Mouse (Mus musculus): Measurements from ENCODE around the gene Ltbp1. TPM values are rescaled to one million over a fixed set of nuclear protein-coding genes. Genes with fewer than 3 reads are reported as not detected.

The Ltbp1 gene
- polyA plus RNA-seq, 1 experiment from 2014 or later, result 8.5 TPM

GRCm38 (mm10) chr17:75107412-75107811, 102.0 kb downstream of the Ltbp1 start:
- Histone ChIP-seq H3K27ac (replicated peaks) (no peak overlapping the region), H3K4me1 (peaks cover 7% of the 10 kb centered on the region; the same call in 1 of the 2 replicates), H3K36me3 (replicated peaks) (no peaks in the 10 kb centered on the region), H3K4me3 (no peak overlapping the region), H3K9me3 (no peaks in the 10 kb centered on the region), H3K27me3 (replicated peaks; ENCODE audit: low read depth, poor library complexity, severe bottlenecking) (no peaks in the 10 kb centered on the region)
- DNase-seq (ENCODE audit: low spot score), result no peak
- 83% methylated on average over 7 of the region's 7 CpGs for WGBS

- Histone ChIP-seq H3K27ac (replicated peaks) (no peak overlapping the region), H3K27me3 (replicated peaks; ENCODE audit: low read depth, poor library complexity, severe bottlenecking) (no peaks in the 10 kb centered on the region), H3K9me3 (no peaks in the 10 kb centered on the region), H3K4me3 (no peak overlapping the region), H3K36me3 (replicated peaks) (no peaks in the 10 kb centered on the region), H3K4me1 (peaks cover 7% of the 10 kb centered on the region; the same call in 1 of the 2 replicates)
- 76% methylated on average over 5 of the region's 5 CpGs for WGBS
- no peak for DNase-seq (ENCODE audit: low spot score)
Measured at GRCm38 (mm10) chr17:75107879-75108278, 102.5 kb downstream of the Ltbp1 start.

- H3K36me3 ChIP-seq (replicated peaks), result no peaks in the 10 kb centered on the region
- no peaks in the 10 kb centered on the region for H3K9me3 ChIP-seq
- no peak overlapping the region for H3K27ac ChIP-seq (replicated peaks)
- no peak for DNase-seq (ENCODE audit: low spot score)
- H3K27me3 ChIP-seq (replicated peaks; ENCODE audit: low read depth, poor library complexity, severe bottlenecking), result no peaks in the 10 kb centered on the region
- peaks cover 7% of the 10 kb centered on the region; the same call in 1 of the 2 replicates for H3K4me1 ChIP-seq
- 73% methylated on average over 5 of the region's 5 CpGs for WGBS
- H3K4me3 ChIP-seq, result no peak overlapping the region
Measured at GRCm38 (mm10) chr17:75109081-75109716, 103.8 kb downstream of the Ltbp1 start.

GRCm38 (mm10) chr17:75110252-75111205, 105.2 kb downstream of the Ltbp1 start:
- Histone ChIP-seq H3K27me3 (replicated peaks; ENCODE audit: low read depth, poor library complexity, severe bottlenecking) (no peaks in the 10 kb centered on the region), H3K4me1 (peaks cover 7% of the 10 kb centered on the region), H3K27ac (replicated peaks) (no peak overlapping the region), H3K9me3 (no peaks in the 10 kb centered on the region), H3K36me3 (replicated peaks) (no peaks in the 10 kb centered on the region), H3K4me3 (no peak overlapping the region)
- WGBS, result 93% methylated on average over 16 of the region's 16 CpGs
- DNase-seq (ENCODE audit: low spot score), result no peak

GRCm38 (mm10) chr17:75115594-75115993, 110.2 kb downstream of the Ltbp1 start:
- H3K27ac ChIP-seq (replicated peaks), result no peak overlapping the region
- 68% methylated on average over 8 of the region's 8 CpGs for WGBS
- H3K27me3 ChIP-seq (replicated peaks; ENCODE audit: low read depth, poor library complexity, severe bottlenecking), result no peaks in the 10 kb centered on the region
- no peaks in the 10 kb centered on the region for H3K36me3 ChIP-seq (replicated peaks)
- H3K4me1 ChIP-seq, result peaks cover 3% of the 10 kb centered on the region; the same call in 1 of the 2 replicates
- no peak for DNase-seq (ENCODE audit: low spot score)
- H3K9me3 ChIP-seq, result no peaks in the 10 kb centered on the region
- no peak overlapping the region for H3K4me3 ChIP-seq

- no peaks in the 10 kb centered on the region for H3K36me3 ChIP-seq (replicated peaks)
- no peak for DNase-seq (ENCODE audit: low spot score)
- H3K4me3 ChIP-seq, result no peak overlapping the region
- no peaks in the 10 kb centered on the region for H3K9me3 ChIP-seq
- no peaks in the 10 kb centered on the region for H3K27me3 ChIP-seq (replicated peaks; ENCODE audit: low read depth, poor library complexity, severe bottlenecking)
- H3K4me1 ChIP-seq, result peaks cover 6% of the 10 kb centered on the region; the same call in 1 of the 2 replicates
- WGBS, result 88% methylated on average over 3 of the region's 3 CpGs
- no peak overlapping the region for H3K27ac ChIP-seq (replicated peaks)
Measured at GRCm38 (mm10) chr17:75118896-75119295, 113.5 kb downstream of the Ltbp1 start.

GRCm38 (mm10) chr17:75119422-75119821, 114.1 kb downstream of the Ltbp1 start:
- no peak overlapping the region for H3K4me3 ChIP-seq
- H3K9me3 ChIP-seq, result no peaks in the 10 kb centered on the region
- H3K27ac ChIP-seq (replicated peaks), result no peak overlapping the region
- no peaks in the 10 kb centered on the region for H3K36me3 ChIP-seq (replicated peaks)
- WGBS, result 61% methylated on average over 3 of the region's 3 CpGs
- no peaks in the 10 kb centered on the region for H3K27me3 ChIP-seq (replicated peaks; ENCODE audit: low read depth, poor library complexity, severe bottlenecking)
- no peak for DNase-seq (ENCODE audit: low spot score)
- H3K4me1 ChIP-seq, result peaks cover 6% of the 10 kb centered on the region; the same call in 1 of the 2 replicates

- H3K36me3 ChIP-seq (replicated peaks), result no peaks in the 10 kb centered on the region
- H3K27ac ChIP-seq (replicated peaks), result no peak overlapping the region
- no peaks in the 10 kb centered on the region for H3K9me3 ChIP-seq
- no peaks in the 10 kb centered on the region for H3K27me3 ChIP-seq (replicated peaks; ENCODE audit: low read depth, poor library complexity, severe bottlenecking)
- no peak overlapping the region for H3K4me3 ChIP-seq
- 53% methylated on average over 6 of the region's 6 CpGs for WGBS
- no peak for DNase-seq (ENCODE audit: low spot score)
- peaks cover 6% of the 10 kb centered on the region; the same call in 1 of the 2 replicates for H3K4me1 ChIP-seq
Measured at GRCm38 (mm10) chr17:75120071-75120470, 114.7 kb downstream of the Ltbp1 start.

GRCm38 (mm10) chr17:75122584-75123282, 117.4 kb downstream of the Ltbp1 start:
- Histone ChIP-seq H3K4me1 (peaks cover 3% of the 10 kb centered on the region), H3K36me3 (replicated peaks) (no peaks in the 10 kb centered on the region), H3K4me3 (no peak overlapping the region), H3K27ac (replicated peaks) (no peak overlapping the region), H3K9me3 (no peaks in the 10 kb centered on the region), H3K27me3 (replicated peaks; ENCODE audit: low read depth, poor library complexity, severe bottlenecking) (no peaks in the 10 kb centered on the region)
- DNase-seq (ENCODE audit: low spot score), result no peak
- 81% methylated on average over 8 of the region's 8 CpGs for WGBS

GRCm38 (mm10) chr17:75128337-75128935, 123.1 kb downstream of the Ltbp1 start:
- DNase-seq (ENCODE audit: low spot score), result peak; percentile 41
- H3K27me3 ChIP-seq (replicated peaks; ENCODE audit: low read depth, poor library complexity, severe bottlenecking), result no peaks in the 10 kb centered on the region
- peaks cover 6% of the 10 kb centered on the region for H3K4me1 ChIP-seq
- WGBS, result 65% methylated on average over 8 of the region's 8 CpGs
- H3K9me3 ChIP-seq, result no peaks in the 10 kb centered on the region
- H3K36me3 ChIP-seq (replicated peaks), result no peaks in the 10 kb centered on the region
- H3K27ac ChIP-seq (replicated peaks), result no peak overlapping the region
- H3K4me3 ChIP-seq, result no peak overlapping the region

GRCm38 (mm10) chr17:75133983-75134382, 128.6 kb downstream of the Ltbp1 start:
- Histone ChIP-seq H3K4me1 (peaks cover 6% of the 10 kb centered on the region), H3K27ac (replicated peaks) (no peak overlapping the region), H3K36me3 (replicated peaks) (no peaks in the 10 kb centered on the region), H3K9me3 (no peaks in the 10 kb centered on the region), H3K4me3 (no peak overlapping the region), H3K27me3 (replicated peaks; ENCODE audit: low read depth, poor library complexity, severe bottlenecking) (no peaks in the 10 kb centered on the region)
- 90% methylated on average over 4 of the region's 4 CpGs for WGBS
- DNase-seq (ENCODE audit: low spot score), result no peak

GRCm38 (mm10) chr17:75139731-75140130, 134.4 kb downstream of the Ltbp1 start:
- H3K4me1 ChIP-seq, result no peaks in the 10 kb centered on the region; the same call in 1 of the 2 replicates
- no peaks in the 10 kb centered on the region for H3K36me3 ChIP-seq (replicated peaks)
- no peak for DNase-seq (ENCODE audit: low spot score)
- no peak overlapping the region for H3K27ac ChIP-seq (replicated peaks)
- no peak overlapping the region for H3K4me3 ChIP-seq
- WGBS, result 92% methylated on average over 2 of the region's 2 CpGs
- no peaks in the 10 kb centered on the region for H3K9me3 ChIP-seq
- H3K27me3 ChIP-seq (replicated peaks; ENCODE audit: low read depth, poor library complexity, severe bottlenecking), result no peaks in the 10 kb centered on the region
